In the genomic region with DNA sequence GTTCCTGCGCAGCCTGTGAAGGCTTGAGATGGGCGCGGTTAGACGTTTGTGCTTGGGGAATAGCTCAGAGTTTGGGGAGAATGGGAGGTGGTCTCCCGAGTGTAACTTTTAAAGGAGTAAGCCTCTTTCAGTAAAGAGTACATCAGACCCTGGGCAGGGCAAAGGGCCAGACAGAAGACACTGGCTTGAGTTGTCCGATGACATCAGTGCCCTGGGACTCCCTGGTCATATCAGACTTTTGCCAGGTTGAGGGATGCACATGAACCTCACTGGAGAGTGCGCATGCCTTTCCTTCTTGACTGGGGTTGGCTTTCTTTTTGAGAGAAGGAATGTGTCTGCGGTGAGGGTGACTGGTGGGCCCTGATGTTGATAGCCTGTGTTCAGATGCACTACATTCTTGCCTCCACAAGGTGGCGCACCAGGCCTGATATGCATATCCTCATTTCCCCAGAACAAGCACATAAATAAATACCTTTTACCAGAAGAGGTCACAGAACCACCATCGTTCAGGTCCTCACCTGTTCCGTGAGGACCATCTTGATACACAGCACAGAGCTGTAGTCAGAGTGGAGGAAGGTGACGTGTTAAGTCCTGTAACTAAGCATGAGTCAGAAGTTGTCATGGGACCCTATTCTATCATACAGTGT, we compare ENCODE assay signal across 8 mouse cellular contexts. TPM values are rescaled to one million over a fixed set of nuclear protein-coding genes. Genes with fewer than 3 reads are reported as not detected.
A peak's percentile ranks its signal among the peaks of the same experiment; 100 is the strongest.
DNase-seq lines count a peak whose midpoint lies in the region; ATAC-seq and TF ChIP-seq lines count a peak whose summit lies in the region.

No protein-coding gene starts in this region.

- H3K4me3 ChIP-seq in forebrain, embryonic 11.5 days (ENCODE audit: low read depth, low read length), result no peak overlapping the region
- no peak overlapping the region for H3K4me3 ChIP-seq in kidney, embryonic 15.5 days (replicated peaks)

- no peak overlapping the region for H3K9ac ChIP-seq in forebrain, embryonic 11.5 days (ENCODE audit: low read length)
- H3K9ac ChIP-seq in kidney, embryonic 15.5 days, result no peak overlapping the region

- no peak overlapping the region for H3K27ac ChIP-seq in forebrain, embryonic 11.5 days (ENCODE audit: low read depth, low read length)
- no peak overlapping the region for H3K27ac ChIP-seq in kidney, embryonic 15.5 days

- no peaks in the 10 kb centered on the region for H3K36me3 ChIP-seq in forebrain, embryonic 11.5 days (ENCODE audit: control insufficient read depth, insufficient read depth, low read length)
- no peaks in the 10 kb centered on the region for H3K36me3 ChIP-seq in kidney, embryonic 15.5 days

- H3K27me3 ChIP-seq in forebrain, embryonic 11.5 days (ENCODE audit: control insufficient read depth, insufficient read depth, low read length), result no peaks in the 10 kb centered on the region
- H3K27me3 ChIP-seq in kidney, embryonic 15.5 days, result no peaks in the 10 kb centered on the region

- no peak overlapping the region for H3K4me2 ChIP-seq in forebrain, embryonic 11.5 days (ENCODE audit: low read depth, low read length, severe bottlenecking)
- H3K4me2 ChIP-seq in kidney, embryonic 15.5 days, result no peak overlapping the region

- TF ChIP-seq CTCF in brain, embryonic 14.5 days (IDR thresholded peaks at IDR 0.05; ENCODE audit: borderline replicate concordance, extremely low read depth, insufficient read depth, insufficient read length), result peak; percentile 79

- H3K4me1 ChIP-seq in forebrain, embryonic 11.5 days (replicated peaks; ENCODE audit: control insufficient read depth, insufficient read depth, low read length), result no peaks in the 10 kb centered on the region
- H3K4me1 ChIP-seq in kidney, embryonic 15.5 days, result 0 out of 2 replicates have a peak, but pooled peaks cover 2% of the 10 kb centered on the region

- ATAC-seq in forebrain, embryonic 11.5 days (replicated peaks; ENCODE audit: low FRiP score), result peak; percentile 51; the same call in 1 of the 2 replicates
- ATAC-seq in kidney, embryonic 15.5 days (replicated peaks; ENCODE audit: low FRiP score), result 0 out of 2 replicates have a peak, but pooled peaks have one; percentile 22

- no peak for TF ChIP-seq POLR2A in brain, embryonic 14.5 days (IDR thresholded peaks at IDR 0.05; ENCODE audit: borderline replicate concordance, extremely low read depth, insufficient read depth, insufficient read length, poor library complexity, severe bottlenecking)

- H3K9me3 ChIP-seq in forebrain, embryonic 11.5 days (ENCODE audit: control insufficient read depth, low read length), result no peaks in the 10 kb centered on the region
- H3K9me3 ChIP-seq in kidney, embryonic 15.5 days (replicated peaks), result no peaks in the 10 kb centered on the region

- WGBS in forebrain, embryonic 11.5 days, result 79% methylated on average over 12 of the region's 12 CpGs
- 75% methylated on average over 12 of the region's 12 CpGs for WGBS in kidney, embryonic 15.5 days

- DNase-seq in urinary bladder, postnatal 25 days (ENCODE audit: low spot score), result peak; percentile 18
- no peak for DNase-seq in urinary bladder, postnatal 4 days (ENCODE audit: low spot score in 2 of 2)
- DNase-seq in brain, embryonic 14.5 days (ENCODE audit: low read depth), result peak; percentile 74
- DNase-seq in forebrain, embryonic 11.5 days (ENCODE audit: low spot score), result peak; percentile 81
- peak; percentile 9 for DNase-seq in lung, postnatal 10 days
- peak; percentile 75 for DNase-seq in right cerebral cortex, postnatal 4 days
- DNase-seq in ovary, postnatal 36 days (ENCODE audit: low spot score), result no peak

RNA-seq across cellular contexts. Expression of a gene that starts 30.7 kb away (rescaled TPM):
- polyA plus RNA-seq in brain, embryonic 14.5 days (2012; rRNA removed), result 90.4 and 103 TPM in 2 replicates
- polyA plus RNA-seq in forebrain, embryonic 11.5 days (2014; fragmentation: Nextera tagmentation; extraction: Ambion mirVana), result 76.4 and 76.7 TPM in 2 replicates
- 53.9 and 55.9 TPM in 2 replicates for polyA plus RNA-seq in kidney, embryonic 15.5 days (2015; fragmentation: Nextera tagmentation; extraction: Ambion mirVana)

RNA-seq across cellular contexts. Expression of a gene that starts 54.3 kb away (rescaled TPM):
- 9.4 and 9.7 TPM in 2 replicates for polyA plus RNA-seq in brain, embryonic 14.5 days (2012; rRNA removed)
- 0.65 and 0.84 TPM in 2 replicates for polyA plus RNA-seq in forebrain, embryonic 11.5 days (2014; fragmentation: Nextera tagmentation; extraction: Ambion mirVana)
- polyA plus RNA-seq in kidney, embryonic 15.5 days (2015; fragmentation: Nextera tagmentation; extraction: Ambion mirVana), result 0.22 and 0.27 TPM in 2 replicates

Comparison
In these comparisons a context has a peak if more than half of its experiments do, and no peak if none do; other contexts are left out.
1. DNase-seq: peak in urinary bladder, postnatal 25 days (single experiment), brain, embryonic 14.5 days (single experiment), forebrain, embryonic 11.5 days (single experiment), lung, postnatal 10 days (single experiment) and right cerebral cortex, postnatal 4 days (single experiment); none in urinary bladder, postnatal 4 days (0 of 2) and ovary, postnatal 36 days (single experiment).